Comparison of ENCODE assay signal across 9 mouse cellular contexts in the genomic region with DNA sequence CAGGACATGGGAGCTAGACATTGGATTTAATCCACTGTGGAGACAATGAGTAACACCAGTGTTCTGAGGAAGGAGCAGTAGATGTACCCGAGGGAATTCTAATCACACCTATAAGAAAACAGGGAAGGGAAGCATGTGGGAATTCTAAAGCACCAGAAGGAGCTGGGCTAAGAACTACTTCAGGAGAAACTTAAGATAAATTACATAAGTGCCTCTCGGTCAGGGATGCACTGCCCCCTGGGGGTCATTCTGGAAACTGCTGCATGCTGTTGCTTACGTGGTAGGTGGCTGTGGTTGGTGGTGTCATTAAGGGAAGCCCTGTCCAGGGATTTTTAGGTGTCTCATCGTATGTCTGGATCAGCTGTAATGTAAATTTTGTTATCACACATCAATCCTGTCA. TPM values are rescaled to one million over a fixed set of nuclear protein-coding genes. Genes with fewer than 3 reads are reported as not detected.
A peak's percentile ranks its signal among the peaks of the same experiment; 100 is the strongest.
DNase-seq lines count a peak whose midpoint lies in the region; ATAC-seq and TF ChIP-seq lines count a peak whose summit lies in the region.
"Had no signal": no experiment of that assay in that cellular context is flagged by ENCODE, and none has a peak within 500 bp of the region (broad histone marks: within the 10 kb centered on the region; RNA-seq: fewer than 3 reads in every experiment).

No protein-coding gene starts in this region.

- no peak overlapping the region for H3K4me3 ChIP-seq in CH12.LX (replicated peaks in 1 of 3; ENCODE audit: low read depth in 2 of 3, low read length in 2 of 3, poor library complexity in 1 of 3)
- H3K4me3 ChIP-seq in bone marrow, adult 2 months (replicated peaks; ENCODE audit: control insufficient read depth, low read depth, low read length): no peak overlapping the region
- H3K4me3 ChIP-seq in heart, embryonic 15.5 days: no peak overlapping the region
- no peak overlapping the region for H3K4me3 ChIP-seq in lung, adult 2 months (replicated peaks; ENCODE audit: extremely low read depth, low read depth, low read length)
- H3K4me3 ChIP-seq: heart, embryonic 13.5 days had no signal

- TF ChIP-seq CTCF in CH12.LX (conservative IDR thresholded peaks at IDR 0.05 in 1 of 2, IDR thresholded peaks at IDR 0.05 in 1 of 2; ENCODE audit: low read depth in 2 of 2, low read length in 2 of 2): peak; percentile 85 to 90
- TF ChIP-seq CTCF in bone marrow, adult 2 months (IDR thresholded peaks at IDR 0.05; ENCODE audit: control insufficient read depth, insufficient read depth, low read length): peak; percentile 86
- peak; percentile 95 for TF ChIP-seq CTCF in lung, adult 2 months (IDR thresholded peaks at IDR 0.05; ENCODE audit: insufficient read depth, low read length)

- no peak overlapping the region for H3K27ac ChIP-seq in CH12.LX (ENCODE audit: insufficient read depth, low read depth)
- no peak overlapping the region for H3K27ac ChIP-seq in bone marrow, adult 2 months (ENCODE audit: control insufficient read depth, insufficient read depth, low read depth, low read length, poor library complexity)
- 0 out of 2 replicates have a peak overlapping the region, but pooled peaks have one; percentile 36 for H3K27ac ChIP-seq in heart, embryonic 15.5 days
- H3K27ac ChIP-seq: heart, embryonic 13.5 days had no signal

- H3K4me2 ChIP-seq in CH12.LX (ENCODE audit: insufficient read depth, low read depth, poor library complexity, severe bottlenecking): no peak overlapping the region
- H3K4me2 ChIP-seq in heart, embryonic 15.5 days: no peak overlapping the region

- TF ChIP-seq RAD21 in CH12.LX (IDR thresholded peaks at IDR 0.05; ENCODE audit: low read depth, low read length): peak; percentile 86

- dilution Hi-C loops in CH12.LX (cut with MboI; ENCODE audit: extremely low pct_ligation_motif_present, extremely low pct_unique_long_range_greater_than_20kb, low sequenced_read_pairs): no loop called here

- TF ChIP-seq EP300 in CH12.LX (IDR thresholded peaks at IDR 0.05; ENCODE audit: low read length): no peak

- peak; percentile 71 for DNase-seq in CH12.LX (ENCODE audit: extremely low read depth)
- peak; percentile 90 to 92 for DNase-seq in kidney, postnatal 4 days
- DNase-seq in lung, adult 2 months: peak; percentile 89
- peak; percentile 58 for DNase-seq in ovary, postnatal 10 days (ENCODE audit: low spot score)
- peak; percentile 46 to 79 for DNase-seq in thymus, postnatal 10 days (ENCODE audit: low spot score in 2 of 2)

- in situ Hi-C loops in CH12.LX (cut with MboI; ENCODE audit: low pct_ligation_motif_present, low pct_unique_long_range_greater_than_20kb, low sequenced_read_pairs): loop anchor here (5.0 to 25.0 kb wide), 2 partner anchors 260 to 475 kb away; no protein-coding TSS in a partner anchor

- H3K79me2 ChIP-seq in CH12.LX (replicated peaks; ENCODE audit: control insufficient read depth, extremely low read depth, insufficient read depth, poor library complexity, severe bottlenecking): no peaks in the 10 kb centered on the region

- H3K4me1 ChIP-seq in CH12.LX (ENCODE audit: control insufficient read depth in 1 of 2, insufficient read depth in 2 of 2): no peaks in the 10 kb centered on the region
- H3K4me1 ChIP-seq in bone marrow, adult 2 months (ENCODE audit: control insufficient read depth, insufficient read depth, low read length): no peaks in the 10 kb centered on the region
- 0 out of 2 replicates have a peak, but pooled peaks cover 12% of the 10 kb centered on the region for H3K4me1 ChIP-seq in heart, embryonic 15.5 days (replicated peaks)
- H3K4me1 ChIP-seq in lung, adult 2 months (ENCODE audit: control insufficient read depth, insufficient read depth, low read length): peaks cover 3% of the 10 kb centered on the region

- peak; percentile 57; the same call in 1 of the 2 replicates for ATAC-seq in erythroblast, adult 5-6 weeks (replicated peaks; ENCODE audit: low FRiP score, poor library complexity, severe bottlenecking)
- ATAC-seq in heart, embryonic 15.5 days (replicated peaks; ENCODE audit: insufficient number of reproducible peaks, insufficient read depth, low FRiP score, low read depth): no peak

- H3K27me3 ChIP-seq in CH12.LX (replicated peaks): no peaks in the 10 kb centered on the region
- H3K27me3 ChIP-seq in heart, embryonic 15.5 days: no peaks in the 10 kb centered on the region

- TF ChIP-seq POLR2A in CH12.LX (IDR thresholded peaks at IDR 0.05; ENCODE audit: low read depth, low read length): no peak
- TF ChIP-seq POLR2A in bone marrow, adult 2 months (IDR thresholded peaks at IDR 0.05; ENCODE audit: borderline replicate concordance, control insufficient read depth, low read depth, low read length): no peak
- TF ChIP-seq POLR2A in lung, adult 2 months (IDR thresholded peaks at IDR 0.05; ENCODE audit: borderline replicate concordance, extremely low read depth, low read depth, low read length): no peak

- no peaks in the 10 kb centered on the region for H3K36me3 ChIP-seq in CH12.LX (replicated peaks in 1 of 2; ENCODE audit: control insufficient read depth in 1 of 2, insufficient read depth in 1 of 2, low read length in 1 of 2)
- H3K36me3 ChIP-seq in heart, embryonic 15.5 days: no peaks in the 10 kb centered on the region
- H3K36me3 ChIP-seq: heart, embryonic 13.5 days had no signal

- 3% methylated on average over 4 of the region's 4 CpGs for WGBS in bone marrow, adult 2 months
- 15% methylated on average over 4 of the region's 4 CpGs for WGBS in heart, embryonic 15.5 days
- 5% methylated on average over 4 of the region's 4 CpGs for WGBS in lung, adult 2 months

- no peak overlapping the region for H3K9ac ChIP-seq in CH12.LX (ENCODE audit: insufficient read depth, low read depth)
- no peak overlapping the region for H3K9ac ChIP-seq in heart, embryonic 15.5 days
- H3K9ac ChIP-seq: heart, embryonic 13.5 days had no signal

- no peaks in the 10 kb centered on the region for H3K9me3 ChIP-seq in CH12.LX (replicated peaks; ENCODE audit: low read length)
- H3K9me3 ChIP-seq in heart, embryonic 15.5 days (replicated peaks): no peaks in the 10 kb centered on the region
- H3K9me3 ChIP-seq: heart, embryonic 13.5 days had no signal

TF ChIP-seq in CH12.LX, 34 proteins besides CTCF, POLR2A, EP300 and RAD21:
- TF ChIP-seq MEF2A (IDR thresholded peaks at IDR 0.05; ENCODE audit: borderline replicate concordance, low read depth, low read length) (no peak), ZC3H11A (IDR thresholded peaks at IDR 0.05; ENCODE audit: low read depth, low read length) (peak; percentile 72), NELFE (IDR thresholded peaks at IDR 0.05; ENCODE audit: low read depth, low read length) (0 out of 2 replicates have a peak, but pooled peaks have one; percentile 33), ZMIZ1 (IDR thresholded peaks at IDR 0.05; ENCODE audit: low read depth, low read length) (no peak), ELF1 (IDR thresholded peaks at IDR 0.05; ENCODE audit: low read depth, low read length) (no peak), MAFK (IDR thresholded peaks at IDR 0.05; ENCODE audit: insufficient replicate concordance, low read length) (peak; percentile 37; the same call in 1 of the 2 replicates), CHD1 (IDR thresholded peaks at IDR 0.05; ENCODE audit: low read depth, low read length) (no peak), SMC3 (IDR thresholded peaks at IDR 0.05; ENCODE audit: low read depth, low read length) (peak; percentile 95), NRF1 (IDR thresholded peaks at IDR 0.05; ENCODE audit: low read depth, low read length) (no peak), SIN3A (IDR thresholded peaks at IDR 0.05; ENCODE audit: low read length) (no peak), HCFC1 (IDR thresholded peaks at IDR 0.05; ENCODE audit: low read depth, low read length) (no peak), MYC (IDR thresholded peaks at IDR 0.05; ENCODE audit: low read depth, low read length) (no peak)

RNA-seq across cellular contexts. Expression of a gene that starts 19.0 kb away (rescaled TPM):
- total RNA-seq in CH12.LX (2012; rRNA removed): not detected in 2 replicates
- not detected in 2 replicates for total RNA-seq in CH12.LX (2014; rRNA removed)
- polyA plus RNA-seq in CH12.LX (2012; ENCODE audit: insufficient read length, low read depth): not detected in 2 replicates
- polyA plus RNA-seq in bone marrow, adult 2 months (2011; ENCODE audit: insufficient read depth, insufficient read length, low replicate concordance, missing spikeins): not detected in 2 replicates
- total RNA-seq in erythroblast, adult 5-6 weeks (2015; ENCODE audit: low replicate concordance): not detected in 2 replicates
- total RNA-seq in erythroblast, adult 5-6 weeks (2017; ENCODE audit: low replicate concordance): not detected in 2 replicates
- not detected in 2 replicates for polyA plus RNA-seq in heart, embryonic 15.5 days (2015; fragmentation: Nextera tagmentation; extraction: Ambion mirVana)
- not detected in 2 replicates for polyA plus RNA-seq in lung, adult 2 months (2012; rRNA removed)
- polyA plus RNA-seq: heart, embryonic 13.5 days had no signal
